Mouse (Mus musculus) splenic B cell, adult 2 months (primary cell): Measurements from ENCODE around the gene Mthfr.

ENCODE experiments used
- DNase-seq: peaks from one replicate; pipeline ENCODE4 v3.0.0-alpha.2; 2011; ENCODE audit warnings: low read depth, low spot score
- H3K27me3 ChIP-seq: 2 replicates; pipeline ENCODE4 v1.6.1; 2012; ENCODE audit warnings: mild to moderate bottlenecking, low read length, moderate library complexity, mixed read lengths; ENCODE audit not compliant: control insufficient read depth, poor library complexity, insufficient read depth, severe bottlenecking
- H3K36me3 ChIP-seq: 2 replicates; pipeline ENCODE4 v1.6.1; 2012; ENCODE audit warnings: mild to moderate bottlenecking, low read length, moderate library complexity, mixed read lengths; ENCODE audit not compliant: control insufficient read depth, poor library complexity, insufficient read depth, severe bottlenecking

The Mthfr gene

GRCm38 (mm10) chr4:148085131-148085906, 46.4 kb downstream of the Mthfr start:
- no peaks in the 10 kb centered on the region for H3K27me3 ChIP-seq
- DNase-seq: no peak
- no peaks in the 10 kb centered on the region for H3K36me3 ChIP-seq

GRCm38 (mm10) chr4:148085907-148086305, 47.0 kb downstream of the Mthfr start:
- no peaks in the 10 kb centered on the region for H3K36me3 ChIP-seq
- no peak for DNase-seq

GRCm38 (mm10) chr4:148087091-148087906, 48.4 kb downstream of the Mthfr start:
- no peaks in the 10 kb centered on the region for H3K36me3 ChIP-seq
- no peak for DNase-seq
- no peaks in the 10 kb centered on the region for H3K27me3 ChIP-seq

More at GRCm38 (mm10) chr4:148085907-148086305, 47.0 kb downstream of the Mthfr start:
- H3K27me3 ChIP-seq: no peaks in the 10 kb centered on the region

- DNase-seq: peak; percentile 88
- Histone ChIP-seq H3K27me3 (no peaks in the 10 kb centered on the region), H3K36me3 (no peaks in the 10 kb centered on the region)
Measured at GRCm38 (mm10) chr4:148087907-148088527, 49.1 kb downstream of the Mthfr start, which contains the start of gene Agtrap. TSS of gene Agtrap (minus strand) at chr4:148088031.

- Histone ChIP-seq H3K36me3 (no peaks in the 10 kb centered on the region), H3K27me3 (no peaks in the 10 kb centered on the region)
- no peak for DNase-seq
Measured at GRCm38 (mm10) chr4:148089166-148089565, 50.3 kb downstream of the Mthfr start.

GRCm38 (mm10) chr4:148091181-148091580, 52.3 kb downstream of the Mthfr start:
- DNase-seq: no peak
- Histone ChIP-seq H3K27me3 (no peaks in the 10 kb centered on the region), H3K36me3 (no peaks in the 10 kb centered on the region)

- H3K27me3 ChIP-seq: no peaks in the 10 kb centered on the region
- no peaks in the 10 kb centered on the region for H3K36me3 ChIP-seq
- no peak for DNase-seq
Measured at GRCm38 (mm10) chr4:148092551-148093271, 53.8 kb downstream of the Mthfr start.

- DNase-seq: no peak
- Histone ChIP-seq H3K27me3 (no peaks in the 10 kb centered on the region), H3K36me3 (no peaks in the 10 kb centered on the region)
Measured at GRCm38 (mm10) chr4:148094161-148094560, 55.3 kb downstream of the Mthfr start.

- Histone ChIP-seq H3K36me3 (no peaks in the 10 kb centered on the region), H3K27me3 (no peaks in the 10 kb centered on the region)
- no peak for DNase-seq
Measured at GRCm38 (mm10) chr4:148095081-148095480, 56.2 kb downstream of the Mthfr start.

GRCm38 (mm10) chr4:148097936-148098335, 59.1 kb downstream of the Mthfr start:
- H3K27me3 ChIP-seq: no peaks in the 10 kb centered on the region
- no peak for DNase-seq
- no peaks in the 10 kb centered on the region for H3K36me3 ChIP-seq

- Histone ChIP-seq H3K36me3 (no peaks in the 10 kb centered on the region), H3K27me3 (no peaks in the 10 kb centered on the region)
- DNase-seq: no peak
Measured at GRCm38 (mm10) chr4:148098666-148099065, 59.8 kb downstream of the Mthfr start.

GRCm38 (mm10) chr4:148101801-148102527, 63.1 kb downstream of the Mthfr start:
- peak; percentile 34 for DNase-seq
- no peaks in the 10 kb centered on the region for H3K36me3 ChIP-seq
- no peaks in the 10 kb centered on the region for H3K27me3 ChIP-seq

GRCm38 (mm10) chr4:148104146-148104545, 65.3 kb downstream of the Mthfr start:
- DNase-seq: no peak
- no peaks in the 10 kb centered on the region for H3K36me3 ChIP-seq
- H3K27me3 ChIP-seq: no peaks in the 10 kb centered on the region
